Mouse (Mus musculus): Measurements from ENCODE around the gene Nfatc2. TPM values are rescaled to one million over a fixed set of nuclear protein-coding genes. Genes with fewer than 3 reads are reported as not detected.

The Nfatc2 gene
- polyA plus RNA-seq, 1 experiment from 2014 or later = 2.6 TPM

DNA sequence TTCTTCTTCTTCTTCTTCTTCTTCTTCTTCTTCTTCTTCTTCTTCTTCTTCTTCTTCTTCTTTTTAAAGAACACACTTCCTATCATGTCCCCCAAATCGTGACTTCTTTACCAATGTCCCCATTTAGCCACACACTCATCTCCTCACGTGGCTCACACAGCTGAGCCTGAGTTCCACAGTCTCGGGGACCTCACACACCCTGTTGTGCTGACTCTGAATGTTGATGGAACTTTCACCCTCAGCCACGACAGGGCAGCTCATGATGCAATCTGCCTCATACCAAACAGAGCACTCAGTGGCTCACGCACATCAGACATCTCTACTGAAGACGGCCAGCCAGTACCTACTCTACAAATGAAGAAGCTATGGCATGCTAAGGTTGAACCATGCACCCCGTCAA lies 60.2 kb downstream of the Nfatc2 start:
- Histone ChIP-seq H3K9ac (replicated peaks; ENCODE audit: low read length) (no peak overlapping the region), H3K27ac (replicated peaks; ENCODE audit: low read depth, low read length) (no peak overlapping the region), H3K27me3 (ENCODE audit: control insufficient read depth, insufficient read depth, low read length) (no peaks in the 10 kb centered on the region), H3K36me3 (ENCODE audit: control insufficient read depth, insufficient read depth, low read length) (no peaks in the 10 kb centered on the region), H3K9me3 (ENCODE audit: control insufficient read depth, low read length) (no peaks in the 10 kb centered on the region), H3K4me1 (ENCODE audit: control insufficient read depth, insufficient read depth, low read length) (0 out of 2 replicates have a peak, but pooled peaks cover 4% of the 10 kb centered on the region), H3K4me3 (replicated peaks; ENCODE audit: low read depth, low read length) (no peak overlapping the region), H3K4me2 (ENCODE audit: low read length) (no peak overlapping the region)
- WGBS = 82% methylated on average over 7 of the region's 7 CpGs
- no peak for ATAC-seq (ENCODE audit: low FRiP score, low TSS enrichment)
- no peak for DNase-seq

DNA sequence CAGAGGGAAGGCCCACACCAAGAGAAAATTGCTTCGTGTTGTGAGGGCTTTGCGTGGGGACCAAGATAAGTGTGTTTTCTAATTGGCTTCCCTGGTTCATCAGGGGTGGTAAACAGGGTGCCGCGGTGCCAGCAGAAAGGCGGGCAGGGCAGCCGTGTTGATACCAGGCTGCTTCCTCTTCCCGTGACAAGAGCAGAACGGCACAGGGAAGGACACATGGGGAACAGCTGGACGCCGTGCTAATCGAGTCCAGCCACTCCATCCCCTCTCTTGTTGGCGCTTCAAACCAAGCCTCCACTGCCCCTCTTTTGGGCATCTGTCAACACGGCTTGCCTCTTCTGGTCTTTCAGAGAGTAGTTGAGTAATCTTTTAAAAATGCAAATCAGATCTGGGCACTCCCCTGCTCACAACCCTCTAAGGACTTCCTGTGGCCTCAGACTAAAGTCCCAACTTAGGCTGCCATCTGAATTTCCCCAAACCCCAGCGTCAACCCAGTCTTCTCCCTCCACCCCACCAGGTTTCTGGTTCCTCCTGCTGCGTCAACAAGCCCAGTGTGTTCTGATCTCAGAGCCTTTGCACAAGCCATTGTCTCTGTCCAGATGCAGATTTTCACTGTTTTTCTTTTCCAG lies 61.7 kb downstream of the Nfatc2 start:
- no peaks in the 10 kb centered on the region for H3K36me3 ChIP-seq (ENCODE audit: control insufficient read depth, insufficient read depth, low read length)
- H3K27me3 ChIP-seq (ENCODE audit: control insufficient read depth, insufficient read depth, low read length) = no peaks in the 10 kb centered on the region
- H3K9ac ChIP-seq (replicated peaks; ENCODE audit: low read length) = no peak overlapping the region
- 73% methylated on average over 15 of the region's 15 CpGs for WGBS
- no peak overlapping the region for H3K27ac ChIP-seq (replicated peaks; ENCODE audit: low read depth, low read length)
- no peak overlapping the region for H3K4me2 ChIP-seq (ENCODE audit: low read length)
- no peaks in the 10 kb centered on the region for H3K9me3 ChIP-seq (ENCODE audit: control insufficient read depth, low read length)
- no peak overlapping the region for H3K4me3 ChIP-seq (replicated peaks; ENCODE audit: low read depth, low read length)
- ATAC-seq (ENCODE audit: low FRiP score, low TSS enrichment) (no peak), DNase-seq (no peak)
- H3K4me1 ChIP-seq (ENCODE audit: control insufficient read depth, insufficient read depth, low read length) = no peaks in the 10 kb centered on the region

DNA sequence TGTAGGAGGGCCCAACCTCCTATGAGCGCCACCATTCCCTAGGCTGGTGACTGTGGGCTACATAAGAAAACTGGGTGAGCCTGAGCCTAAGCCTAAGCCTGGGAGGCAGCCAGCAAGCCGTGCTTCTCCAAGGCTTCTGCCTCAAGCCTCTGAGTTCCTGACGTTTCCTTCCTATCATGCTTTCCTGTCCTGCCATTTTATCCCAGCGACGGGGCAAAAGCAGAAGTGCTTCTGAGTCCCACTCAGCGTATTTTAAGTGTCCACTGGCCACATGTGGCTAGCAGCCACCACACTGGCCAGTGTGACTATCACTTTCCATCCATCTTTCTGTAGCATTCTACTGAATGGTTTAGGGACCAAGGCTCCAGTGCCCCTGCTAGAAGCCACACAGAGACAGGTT lies 62.4 kb downstream of the Nfatc2 start:
- Histone ChIP-seq H3K9ac (replicated peaks; ENCODE audit: low read length) (no peak overlapping the region), H3K9me3 (ENCODE audit: control insufficient read depth, low read length) (no peaks in the 10 kb centered on the region), H3K4me3 (replicated peaks; ENCODE audit: low read depth, low read length) (no peak overlapping the region), H3K4me1 (ENCODE audit: control insufficient read depth, insufficient read depth, low read length) (no peaks in the 10 kb centered on the region), H3K27me3 (ENCODE audit: control insufficient read depth, insufficient read depth, low read length) (no peaks in the 10 kb centered on the region), H3K36me3 (ENCODE audit: control insufficient read depth, insufficient read depth, low read length) (no peaks in the 10 kb centered on the region), H3K27ac (replicated peaks; ENCODE audit: low read depth, low read length) (no peak overlapping the region), H3K4me2 (ENCODE audit: low read length) (no peak overlapping the region)
- no peak for ATAC-seq (ENCODE audit: low FRiP score, low TSS enrichment)
- no peak for DNase-seq
- 96% methylated on average over 6 of the region's 6 CpGs for WGBS

DNA sequence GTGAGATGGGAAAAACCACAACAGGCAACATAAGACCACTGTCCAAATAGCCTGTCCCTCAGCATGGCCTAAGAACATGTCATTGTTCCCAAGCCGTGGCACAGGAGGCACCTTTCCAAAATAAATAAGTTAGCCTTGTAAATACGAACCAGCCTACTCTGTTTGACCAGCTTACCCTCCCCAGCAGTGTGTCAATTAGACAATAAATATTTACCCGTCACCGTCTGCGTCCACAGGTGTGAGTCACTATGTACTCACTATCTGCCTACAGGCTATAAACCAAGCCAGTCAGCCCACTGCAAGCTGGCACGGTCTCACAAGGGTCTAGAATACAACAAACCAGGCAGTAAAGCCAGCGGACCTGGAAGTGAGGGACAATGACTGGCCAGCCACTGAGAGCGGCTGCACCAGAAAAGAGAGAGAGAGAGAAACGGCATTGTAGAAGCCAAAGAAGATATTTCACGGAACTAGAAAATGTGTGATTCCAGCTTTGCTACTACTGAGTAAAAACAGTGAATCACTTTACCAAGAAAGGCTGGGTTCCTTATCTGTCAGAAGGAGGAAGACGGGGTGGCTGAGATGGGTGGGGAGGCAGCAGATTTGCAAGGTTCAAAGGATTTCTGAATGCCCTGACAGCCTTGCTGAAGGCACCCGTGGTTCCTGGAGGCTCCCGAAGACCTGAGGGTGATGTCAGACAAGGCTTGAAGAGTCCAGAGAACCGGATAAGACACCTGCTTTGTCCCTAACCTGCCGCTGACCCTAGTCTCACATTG lies 69.2 kb downstream of the Nfatc2 start:
- H3K4me3 ChIP-seq (replicated peaks; ENCODE audit: low read depth, low read length) = no peak overlapping the region
- DNase-seq (no peak), ATAC-seq (ENCODE audit: low FRiP score, low TSS enrichment) (no peak)
- no peaks in the 10 kb centered on the region for H3K27me3 ChIP-seq (ENCODE audit: control insufficient read depth, insufficient read depth, low read length)
- H3K4me2 ChIP-seq (ENCODE audit: low read length) = no peak overlapping the region
- H3K27ac ChIP-seq (replicated peaks; ENCODE audit: low read depth, low read length) = no peak overlapping the region
- H3K4me1 ChIP-seq (ENCODE audit: control insufficient read depth, insufficient read depth, low read length) = no peaks in the 10 kb centered on the region
- H3K36me3 ChIP-seq (ENCODE audit: control insufficient read depth, insufficient read depth, low read length) = no peaks in the 10 kb centered on the region
- no peaks in the 10 kb centered on the region for H3K9me3 ChIP-seq (ENCODE audit: control insufficient read depth, low read length)
- no peak overlapping the region for H3K9ac ChIP-seq (replicated peaks; ENCODE audit: low read length)
- WGBS = 75% methylated on average over 15 of the region's 15 CpGs

DNA sequence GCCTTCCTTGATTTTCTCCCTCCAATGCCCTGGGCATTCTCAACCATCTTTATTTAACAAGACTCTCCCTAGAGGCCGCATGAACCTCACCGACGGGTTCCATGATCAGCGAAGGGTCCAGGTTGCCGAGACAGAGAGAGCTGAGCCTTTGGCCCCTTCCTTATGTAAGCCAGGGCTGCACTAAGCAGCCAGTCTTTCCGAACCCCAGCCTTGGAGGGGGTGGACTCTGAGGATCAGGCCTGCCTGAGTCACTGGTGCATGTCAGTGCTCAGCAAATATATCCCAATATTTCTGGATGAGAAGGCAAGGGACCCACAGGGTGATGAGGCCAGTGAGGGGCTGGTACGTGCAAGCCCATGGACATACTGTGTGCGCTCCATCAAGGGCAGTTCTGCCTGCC lies 72.9 kb downstream of the Nfatc2 start:
- Histone ChIP-seq H3K4me3 (replicated peaks; ENCODE audit: low read depth, low read length) (no peak overlapping the region), H3K4me1 (ENCODE audit: control insufficient read depth, insufficient read depth, low read length) (peaks cover 21% of the 10 kb centered on the region), H3K36me3 (ENCODE audit: control insufficient read depth, insufficient read depth, low read length) (no peaks in the 10 kb centered on the region), H3K4me2 (ENCODE audit: low read length) (no peak overlapping the region), H3K9ac (replicated peaks; ENCODE audit: low read length) (no peak overlapping the region), H3K27me3 (ENCODE audit: control insufficient read depth, insufficient read depth, low read length) (no peaks in the 10 kb centered on the region), H3K9me3 (ENCODE audit: control insufficient read depth, low read length) (peaks cover 3% of the 10 kb centered on the region; the same call in 1 of the 2 replicates), H3K27ac (replicated peaks; ENCODE audit: low read depth, low read length) (no peak overlapping the region)
- no peak for DNase-seq
- 66% methylated on average over 8 of the region's 8 CpGs for WGBS
- no peak for ATAC-seq (ENCODE audit: low FRiP score, low TSS enrichment)

DNA sequence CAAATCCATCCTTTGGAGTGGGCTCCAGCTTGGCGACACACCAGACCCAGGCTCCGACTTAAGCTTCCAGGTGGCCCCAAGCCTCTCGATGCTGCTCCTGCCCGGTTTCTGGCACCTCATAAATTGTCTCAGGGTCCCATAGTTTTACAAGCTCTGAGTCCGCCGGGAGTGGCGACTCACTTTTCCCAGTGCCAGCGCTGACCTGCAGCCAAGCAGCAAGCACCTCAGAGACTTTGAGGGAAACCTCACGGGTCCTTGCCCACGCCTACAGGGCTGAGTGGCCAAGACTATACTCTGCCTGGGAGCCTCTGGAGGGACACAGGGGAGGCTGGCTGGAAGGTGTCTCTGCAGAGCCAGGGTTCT lies 74.0 kb downstream of the Nfatc2 start:
- DNase-seq = no peak
- 88% methylated on average over 10 of the region's 10 CpGs for WGBS
- H3K27ac ChIP-seq (replicated peaks; ENCODE audit: low read depth, low read length) = no peak overlapping the region

DNA sequence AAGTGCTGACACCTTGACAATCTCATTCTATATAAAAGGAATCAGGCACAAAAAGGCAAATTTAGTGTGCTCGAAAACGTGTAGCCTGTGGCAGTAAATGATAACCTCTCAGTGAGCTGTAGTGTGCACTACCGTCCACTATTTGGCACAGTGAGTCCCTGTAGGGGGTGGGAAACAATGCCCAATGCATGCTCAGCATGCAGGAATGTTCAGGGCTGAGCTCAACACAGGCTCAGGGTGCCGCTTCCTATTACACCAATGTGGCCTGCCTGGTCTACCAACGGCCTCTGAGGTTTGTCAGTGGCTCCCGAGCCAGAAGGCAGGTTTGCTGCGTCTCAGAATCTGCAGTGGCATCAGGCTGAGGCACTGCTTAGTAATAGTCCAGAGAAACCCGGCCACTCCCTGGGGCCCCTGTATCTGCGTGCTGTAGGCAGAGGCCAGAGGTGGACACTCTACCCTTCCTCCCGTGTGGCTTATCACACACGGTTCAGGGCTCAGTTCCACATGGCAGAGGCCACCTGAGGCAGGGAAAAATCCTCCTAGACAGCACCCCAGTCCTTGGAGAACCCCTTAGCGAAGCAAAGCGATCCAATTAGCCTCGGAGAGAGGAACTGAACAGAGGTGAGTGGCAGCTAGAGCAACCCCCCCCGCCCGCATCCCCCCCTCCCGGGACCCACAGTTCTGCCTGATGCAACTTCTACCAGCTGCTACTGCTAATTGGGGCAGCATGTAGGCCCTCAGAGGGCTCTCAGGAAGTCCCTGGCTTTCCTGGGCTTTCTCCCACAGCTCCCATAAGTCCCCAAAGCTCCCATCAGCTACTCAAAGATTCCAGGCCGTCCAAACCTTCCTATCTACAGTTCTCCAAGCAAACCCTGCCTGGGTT lies 74.7 kb downstream of the Nfatc2 start:
- peaks cover 3% of the 10 kb centered on the region; the same call in 1 of the 2 replicates for H3K9me3 ChIP-seq (ENCODE audit: control insufficient read depth, low read length)
- no peak overlapping the region for H3K4me2 ChIP-seq (ENCODE audit: low read length)
- H3K9ac ChIP-seq (replicated peaks; ENCODE audit: low read length) = no peak overlapping the region
- no peaks in the 10 kb centered on the region for H3K36me3 ChIP-seq (ENCODE audit: control insufficient read depth, insufficient read depth, low read length)
- no peak for DNase-seq
- no peak overlapping the region for H3K27ac ChIP-seq (replicated peaks; ENCODE audit: low read depth, low read length)
- WGBS = 77% methylated on average over 18 of the region's 18 CpGs
- peaks cover 21% of the 10 kb centered on the region for H3K4me1 ChIP-seq (ENCODE audit: control insufficient read depth, insufficient read depth, low read length)
- H3K27me3 ChIP-seq (ENCODE audit: control insufficient read depth, insufficient read depth, low read length) = no peaks in the 10 kb centered on the region
- no peak for ATAC-seq (ENCODE audit: low FRiP score, low TSS enrichment)
- no peak overlapping the region for H3K4me3 ChIP-seq (replicated peaks; ENCODE audit: low read depth, low read length)

More for the DNA sequence above, 74.0 kb downstream of the Nfatc2 start:
- no peak overlapping the region for H3K4me3 ChIP-seq (replicated peaks; ENCODE audit: low read depth, low read length)
- no peaks in the 10 kb centered on the region for H3K36me3 ChIP-seq (ENCODE audit: control insufficient read depth, insufficient read depth, low read length)
- H3K9me3 ChIP-seq (ENCODE audit: control insufficient read depth, low read length) = peaks cover 3% of the 10 kb centered on the region; the same call in 1 of the 2 replicates
- ATAC-seq (ENCODE audit: low FRiP score, low TSS enrichment) = no peak
- H3K4me2 ChIP-seq (ENCODE audit: low read length) = no peak overlapping the region
- no peaks in the 10 kb centered on the region for H3K27me3 ChIP-seq (ENCODE audit: control insufficient read depth, insufficient read depth, low read length)
- H3K9ac ChIP-seq (replicated peaks; ENCODE audit: low read length) = no peak overlapping the region
- H3K4me1 ChIP-seq (ENCODE audit: control insufficient read depth, insufficient read depth, low read length) = peaks cover 21% of the 10 kb centered on the region

DNA sequence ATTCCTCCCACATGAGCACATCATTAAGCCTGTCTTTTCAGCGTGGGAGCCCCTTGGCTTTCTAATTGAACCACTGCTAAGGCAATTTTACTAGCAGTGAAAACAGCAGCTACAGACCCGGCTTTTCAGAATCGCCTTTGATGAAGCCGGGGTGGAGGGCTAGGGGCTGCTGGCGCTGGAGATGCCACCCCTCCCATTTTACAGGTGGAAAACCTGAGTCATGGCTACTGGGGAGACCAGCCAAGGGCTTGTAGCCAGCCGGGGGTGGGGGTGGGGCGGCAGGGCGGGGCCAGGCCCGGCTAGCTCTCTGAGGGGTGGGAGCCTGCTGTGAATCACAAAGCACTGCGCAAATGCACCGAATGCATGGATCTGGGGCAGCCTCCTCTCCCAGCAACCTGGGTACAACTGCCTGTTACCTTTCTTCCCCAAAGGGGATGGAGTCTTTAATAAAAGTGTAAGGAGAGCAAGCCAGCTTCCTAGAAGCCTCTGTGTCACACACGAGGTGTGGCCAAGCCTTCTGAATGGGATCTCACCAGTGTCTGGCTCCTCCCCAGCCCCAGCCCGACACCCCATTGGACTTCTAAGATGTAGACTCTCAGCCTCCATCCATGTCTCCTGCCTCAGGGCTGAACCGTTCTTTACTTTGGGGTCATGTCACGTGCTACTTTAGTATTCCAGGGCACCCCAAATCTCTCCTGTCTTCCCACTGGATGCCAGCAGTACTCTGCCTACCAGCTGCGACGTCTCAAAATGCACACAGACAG lies 75.9 kb downstream of the Nfatc2 start:
- WGBS = 7% methylated on average over 17 of the region's 17 CpGs

More for the DNA sequence above, 75.9 kb downstream of the Nfatc2 start:
- peaks cover 3% of the 10 kb centered on the region; the same call in 1 of the 2 replicates for H3K9me3 ChIP-seq (ENCODE audit: control insufficient read depth, low read length)
- H3K9ac ChIP-seq (replicated peaks; ENCODE audit: low read length) = peak overlapping the region; percentile 24; the same call in 1 of the 2 replicates
- H3K27me3 ChIP-seq (ENCODE audit: control insufficient read depth, insufficient read depth, low read length) = no peaks in the 10 kb centered on the region
- H3K4me2 ChIP-seq (ENCODE audit: low read length) = peak overlapping the region; percentile 38
- ATAC-seq (ENCODE audit: low FRiP score, low TSS enrichment) (no peak; the same call in 1 of the 2 replicates), DNase-seq (peak; percentile 51)
- peaks cover 21% of the 10 kb centered on the region for H3K4me1 ChIP-seq (ENCODE audit: control insufficient read depth, insufficient read depth, low read length)
- peak overlapping the region; percentile 52; the same call in 1 of the 2 replicates for H3K27ac ChIP-seq (replicated peaks; ENCODE audit: low read depth, low read length)
- H3K36me3 ChIP-seq (ENCODE audit: control insufficient read depth, insufficient read depth, low read length) = no peaks in the 10 kb centered on the region
- no peak overlapping the region; the same call in 1 of the 2 replicates for H3K4me3 ChIP-seq (replicated peaks; ENCODE audit: low read depth, low read length)

All from midbrain, embryonic 14.5 days (tissue).